Mouse (Mus musculus) heart, postnatal 0 days (tissue): ENCODE results near the gene Crybg1. TPM values are rescaled to one million over a fixed set of nuclear protein-coding genes. Genes with fewer than 3 reads are reported as not detected.

Experiments used
- ATAC-seq: fragments of 200-750 bp; cut with Nextera tagmentation; 2 replicates; pipeline ENCODE4 v1.8.0; 2017; ENCODE audit warnings: low read depth, moderate number of reproducible peaks, moderate library complexity; ENCODE audit not compliant: insufficient read depth
- DNase-seq: peaks from one replicate; pipeline ENCODE4 v3.0.0-alpha.2; 2016; ENCODE audit warnings: low spot score
- H3K27ac ChIP-seq: fragments of 300-500 bp; sonication (generic); 2 replicates; pipeline ENCODE4 v1.5.1; 2014; ENCODE audit warnings: low read depth, mild to moderate bottlenecking
- H3K27me3 ChIP-seq: fragments of 300-500 bp; sonication (generic); 2 replicates; pipeline ENCODE4 v1.6.1; 2014; ENCODE audit warnings: low read length, mixed read lengths; ENCODE audit not compliant: control insufficient read depth, insufficient read depth
- H3K36me3 ChIP-seq: fragments of 300-500 bp; sonication (generic); replicated peaks from 2 replicates; pipeline ENCODE4 v1.6.1; 2014; ENCODE audit warnings: low read length, mixed read lengths; ENCODE audit not compliant: control insufficient read depth, insufficient read depth
- H3K4me1 ChIP-seq: fragments of 300-500 bp; sonication (generic); 2 replicates; pipeline ENCODE4 v1.6.1; 2014; ENCODE audit warnings: antibody characterized with exemption; ENCODE audit not compliant: control insufficient read depth, insufficient read depth
- H3K4me2 ChIP-seq: fragments of 300-500 bp; sonication (generic); 2 replicates; pipeline ENCODE4 v1.6.1; 2014; ENCODE audit warnings: low read depth, mild to moderate bottlenecking, low read length, moderate library complexity
- H3K4me3 ChIP-seq: fragments of 300-500 bp; sonication (generic); 2 replicates; pipeline ENCODE4 v1.5.1; 2014; ENCODE audit warnings: low read depth, low read length
- H3K9ac ChIP-seq: fragments of 300-500 bp; sonication (generic); replicated peaks from 2 replicates; pipeline ENCODE4 v1.6.1; 2014; ENCODE audit warnings: low read depth, low read length, mixed read lengths
- H3K9me3 ChIP-seq: fragments of 300-500 bp; sonication (generic); replicated peaks from 2 replicates; pipeline ENCODE4 v1.6.1; 2016; ENCODE audit warnings: low read length; ENCODE audit not compliant: control insufficient read depth
- CTCF ChIP-seq: IDR thresholded peaks from 2 replicates; pipeline ENCODE4 v1.5.1; 2016; ENCODE audit warnings: antibody characterized with exemption, control low read depth, low read depth
- EP300 ChIP-seq: IDR thresholded peaks from 2 replicates; pipeline ENCODE4 v1.6.1; 2016; ENCODE audit warnings: antibody characterized with exemption, low read depth
- WGBS: fragments of 180-500 bp; shearing (Covaris S2); extraction: QIAGEN DNeasy Blood & Tissue Kit; methylation state at CpG from one replicate; pipeline ENCODE4 v1.1.7; 2014; 5-methylcytosine and 5-hydroxymethylcytosine counted together
- polyA plus RNA-seq: library from polyadenylated mRNA; unstranded; fragments of >200 nt; fragmentation: Nextera tagmentation; extraction: Ambion mirVana; gene quantifications from 2 replicates; pipeline ENCODE4 v1.2.1, GENCODE M21; 2015
- total RNA-seq: library from RNA; depleted of rRNA; stranded (reverse); fragments of >200 nt; gene quantifications from 2 replicates; pipeline ENCODE4 v1.2.3, GENCODE M21; 2014; ENCODE audit warnings: low replicate concordance

Crybg1 gene
- total and polyA plus RNA-seq, 2 experiments from 2014 or later = 0.15 to 2.0 TPM

- H3K9ac ChIP-seq = no peak overlapping the region
- WGBS = 52% methylated on average over 5 of the region's 5 CpGs
- TF ChIP-seq CTCF (no peak), EP300 (no peak)
- no peak overlapping the region for H3K4me3 ChIP-seq
- no peak overlapping the region for H3K27ac ChIP-seq
- H3K9me3 ChIP-seq = no peaks in the 10 kb centered on the region
- H3K36me3 ChIP-seq = no peaks in the 10 kb centered on the region
- no peak overlapping the region for H3K4me2 ChIP-seq
- no peaks in the 10 kb centered on the region for H3K27me3 ChIP-seq
- ATAC-seq (no peak), DNase-seq (no peak)
- H3K4me1 ChIP-seq = no peaks in the 10 kb centered on the region
Observed at GRCm38 (mm10) chr10:44167061-44167460, 18.4 kb upstream of the Crybg1 start.

DNA sequence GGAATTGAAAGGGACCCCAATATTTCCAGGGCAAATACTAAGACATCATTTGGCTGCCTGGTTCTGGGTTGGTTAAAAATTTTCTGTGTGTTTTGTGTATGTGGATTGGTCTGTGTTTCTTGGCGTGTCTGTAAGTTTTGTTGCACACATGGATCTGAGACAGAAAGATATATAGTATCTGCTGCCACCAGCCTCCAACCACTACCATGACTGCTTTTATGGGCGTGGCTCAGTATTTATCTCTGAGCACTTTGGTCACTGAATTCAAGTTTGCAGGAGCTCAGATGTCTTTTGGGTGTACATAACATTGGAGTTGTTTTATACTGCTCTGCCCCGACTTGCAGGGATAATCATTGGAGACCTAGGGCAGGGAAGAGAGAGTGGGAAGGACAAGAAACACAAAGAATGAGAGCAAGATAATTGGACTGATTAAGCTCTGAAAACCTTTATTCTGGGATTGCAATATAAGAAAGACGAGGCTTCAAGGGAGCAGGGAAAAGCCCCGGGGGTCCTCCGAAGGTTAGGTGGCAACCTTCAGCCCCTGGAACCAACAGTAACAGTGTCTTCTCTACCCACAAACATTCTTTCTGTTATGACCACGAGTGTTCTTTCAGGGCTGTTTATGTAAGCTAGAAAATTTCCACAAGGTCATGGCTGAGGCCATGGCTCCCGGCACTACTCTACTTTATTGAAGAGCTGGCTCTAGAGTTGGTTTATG lies 15.8 kb upstream of the Crybg1 start:
- ATAC-seq (no peak), DNase-seq (no peak)
- Histone ChIP-seq H3K4me3 (no peak overlapping the region), H3K9ac (no peak overlapping the region), H3K9me3 (no peaks in the 10 kb centered on the region), H3K36me3 (no peaks in the 10 kb centered on the region), H3K4me1 (no peaks in the 10 kb centered on the region), H3K27me3 (no peaks in the 10 kb centered on the region), H3K4me2 (no peak overlapping the region), H3K27ac (no peak overlapping the region)
- TF ChIP-seq CTCF (no peak), EP300 (no peak)
- 75% methylated on average over 8 of the region's 8 CpGs for WGBS

- H3K9ac ChIP-seq = no peak overlapping the region
- WGBS = 75% methylated on average over 4 of the region's 4 CpGs
- H3K4me2 ChIP-seq = no peak overlapping the region
Observed at GRCm38 (mm10) chr10:44163028-44163427, 14.4 kb upstream of the Crybg1 start.

GRCm38 (mm10) chr10:44160150-44160549 lies 11.5 kb upstream of the Crybg1 start:
- Histone ChIP-seq H3K36me3 (no peaks in the 10 kb centered on the region), H3K4me3 (no peak overlapping the region), H3K9me3 (no peaks in the 10 kb centered on the region), H3K27me3 (no peaks in the 10 kb centered on the region), H3K4me2 (no peak overlapping the region), H3K27ac (no peak overlapping the region), H3K9ac (no peak overlapping the region), H3K4me1 (no peaks in the 10 kb centered on the region)
- ATAC-seq (no peak), DNase-seq (no peak)
- WGBS = 35% methylated on average over 4 of the region's 4 CpGs
- TF ChIP-seq EP300 (no peak), CTCF (peak; percentile 34)

More at GRCm38 (mm10) chr10:44163028-44163427, 14.4 kb upstream of the Crybg1 start:
- no peak for ATAC-seq
- H3K4me1 ChIP-seq = no peaks in the 10 kb centered on the region
- no peaks in the 10 kb centered on the region for H3K27me3 ChIP-seq
- no peaks in the 10 kb centered on the region for H3K36me3 ChIP-seq
- DNase-seq = no peak
- H3K4me3 ChIP-seq = no peak overlapping the region
- H3K27ac ChIP-seq = no peak overlapping the region
- TF ChIP-seq EP300 = no peak
- no peak for TF ChIP-seq CTCF
- H3K9me3 ChIP-seq = no peaks in the 10 kb centered on the region

- Histone ChIP-seq H3K4me3 (no peak overlapping the region), H3K9ac (no peak overlapping the region), H3K27ac (no peak overlapping the region), H3K9me3 (no peaks in the 10 kb centered on the region), H3K4me1 (no peaks in the 10 kb centered on the region), H3K27me3 (no peaks in the 10 kb centered on the region), H3K4me2 (no peak overlapping the region), H3K36me3 (no peaks in the 10 kb centered on the region)
- ATAC-seq (no peak), DNase-seq (no peak)
- 68% methylated on average over 2 of the region's 2 CpGs for WGBS
- TF ChIP-seq CTCF (no peak), EP300 (no peak)
Observed at GRCm38 (mm10) chr10:44157489-44157888, 8.8 kb upstream of the Crybg1 start.

GRCm38 (mm10) chr10:44150501-44150900 lies 1.8 kb upstream of the Crybg1 start:
- Histone ChIP-seq H3K27me3 (peaks cover 15% of the 10 kb centered on the region), H3K4me1 (peaks cover 7% of the 10 kb centered on the region; the same call in 1 of the 2 replicates), H3K4me2 (no peak overlapping the region), H3K4me3 (no peak overlapping the region), H3K9ac (no peak overlapping the region), H3K27ac (no peak overlapping the region), H3K9me3 (no peaks in the 10 kb centered on the region), H3K36me3 (no peaks in the 10 kb centered on the region)
- DNase-seq (no peak), ATAC-seq (no peak)
- TF ChIP-seq EP300 (no peak), CTCF (no peak)
- WGBS = 85% methylated on average over 2 of the region's 2 CpGs
